Mouse (Mus musculus) heart, postnatal 0 days (tissue): Measurements from ENCODE around the gene Elk3.

ENCODE experiments used
- CTCF ChIP-seq: IDR thresholded peaks from 2 replicates; pipeline ENCODE4 v1.5.1; 2016; ENCODE audit warnings: antibody characterized with exemption, control low read depth, low read depth
- EP300 ChIP-seq: IDR thresholded peaks from 2 replicates; pipeline ENCODE4 v1.6.1; 2016; ENCODE audit warnings: antibody characterized with exemption, low read depth

DNA sequence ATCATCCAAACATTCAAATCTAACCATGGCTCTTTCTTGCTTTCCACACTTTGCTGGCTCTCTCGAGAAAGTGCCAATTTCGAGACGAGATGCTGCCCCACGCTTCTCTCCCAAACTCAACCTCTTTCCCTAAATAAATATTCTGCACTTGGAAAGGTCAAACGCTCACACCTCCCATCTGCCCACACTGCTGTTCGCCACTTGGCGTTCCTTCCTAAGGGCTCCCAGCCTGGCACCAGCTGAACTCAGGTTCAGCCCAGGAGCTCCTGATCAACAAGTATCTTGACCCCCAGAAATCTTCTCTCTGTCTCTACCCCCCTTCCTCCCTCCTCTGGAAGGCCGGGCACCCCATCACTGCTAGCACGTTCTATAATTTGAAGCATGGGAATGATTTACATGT is 34.1 kb downstream of the Elk3 start:
- TF ChIP-seq CTCF = no peak
- TF ChIP-seq EP300 = no peak
